ENCODE assay signal across 8 mouse cellular contexts in genomic region chr7:108944002-108944401, GRCm38 (mm10). TPM values are rescaled to one million over a fixed set of nuclear protein-coding genes. Genes with fewer than 3 reads are reported as not detected.
DNase-seq lines count a peak whose midpoint lies in the region; ATAC-seq and TF ChIP-seq lines count a peak whose summit lies in the region.
"Had no signal": no experiment of that assay in that cellular context is flagged by ENCODE, and none has a peak within 500 bp of the region (broad histone marks: within the 10 kb centered on the region; RNA-seq: fewer than 3 reads in every experiment).

No protein-coding gene starts in this region.

- peaks cover 43% of the 10 kb centered on the region for H3K36me3 ChIP-seq in thymus, adult 2 months (ENCODE audit: control insufficient read depth, insufficient read depth, low read length)
- peaks cover 59% of the 10 kb centered on the region for H3K36me3 ChIP-seq in embryonic facial prominence, embryonic 14.5 days (ENCODE audit: control insufficient read depth, insufficient read depth, low read length)
- peaks cover 35% of the 10 kb centered on the region for H3K36me3 ChIP-seq in intestine, postnatal 0 days (ENCODE audit: control insufficient read depth, insufficient read depth)

- no peaks in the 10 kb centered on the region for H3K4me1 ChIP-seq in thymus, adult 2 months (replicated peaks; ENCODE audit: control insufficient read depth, insufficient read depth, low read length)
- no peaks in the 10 kb centered on the region for H3K4me1 ChIP-seq in bone marrow, adult 2 months (ENCODE audit: control insufficient read depth, insufficient read depth, low read length)
- H3K4me1 ChIP-seq in embryonic facial prominence, embryonic 14.5 days (ENCODE audit: control insufficient read depth, insufficient read depth, low read length) = no peaks in the 10 kb centered on the region
- no peaks in the 10 kb centered on the region for H3K4me1 ChIP-seq in intestine, postnatal 0 days (replicated peaks; ENCODE audit: control insufficient read depth, insufficient read depth, low read length)
- H3K4me1 ChIP-seq: heart, embryonic 13.5 days had no signal

- no peaks in the 10 kb centered on the region for H3K9me3 ChIP-seq in embryonic facial prominence, embryonic 14.5 days (ENCODE audit: control insufficient read depth, low read length)
- no peaks in the 10 kb centered on the region for H3K9me3 ChIP-seq in intestine, postnatal 0 days (ENCODE audit: control insufficient read depth)
- H3K9me3 ChIP-seq: heart, embryonic 13.5 days had no signal

- H3K4me2 ChIP-seq in embryonic facial prominence, embryonic 14.5 days (ENCODE audit: low read depth, low read length) = no peak overlapping the region
- H3K4me2 ChIP-seq in intestine, postnatal 0 days (replicated peaks; ENCODE audit: low read depth) = no peak overlapping the region
- H3K4me2 ChIP-seq: heart, embryonic 13.5 days had no signal

- H3K27ac ChIP-seq in thymus, adult 2 months (ENCODE audit: control insufficient read depth, insufficient read depth, low read length) = no peak overlapping the region
- no peak overlapping the region for H3K27ac ChIP-seq in bone marrow, adult 2 months (ENCODE audit: control insufficient read depth, insufficient read depth, low read depth, low read length, poor library complexity)
- no peak overlapping the region for H3K27ac ChIP-seq in embryonic facial prominence, embryonic 14.5 days (replicated peaks; ENCODE audit: low read depth, low read length)
- no peak overlapping the region for H3K27ac ChIP-seq in intestine, postnatal 0 days (ENCODE audit: low read depth, low read length)
- H3K27ac ChIP-seq: heart, embryonic 13.5 days had no signal

- TF ChIP-seq CTCF in thymus, adult 2 months (IDR thresholded peaks at IDR 0.05; ENCODE audit: borderline replicate concordance, control insufficient read depth, extremely low read depth, insufficient read depth, low read length, poor library complexity) = no peak
- TF ChIP-seq CTCF in bone marrow, adult 2 months (IDR thresholded peaks at IDR 0.05; ENCODE audit: control insufficient read depth, insufficient read depth, low read length) = peak; percentile 39
- peak; percentile 79 for TF ChIP-seq CTCF in intestine, postnatal 0 days (IDR thresholded peaks at IDR 0.05; ENCODE audit: low read depth)

- 15% methylated on average over 2 of the region's 2 CpGs for WGBS in thymus, adult 2 months
- 0% methylated on average over 2 of the region's 2 CpGs for WGBS in bone marrow, adult 2 months
- WGBS in embryonic facial prominence, embryonic 14.5 days = 2% methylated on average over 2 of the region's 2 CpGs
- 0% methylated on average over 2 of the region's 2 CpGs for WGBS in intestine, postnatal 0 days

- H3K9ac ChIP-seq in embryonic facial prominence, embryonic 14.5 days (ENCODE audit: low read depth, low read length) = no peak overlapping the region
- no peak overlapping the region for H3K9ac ChIP-seq in intestine, postnatal 0 days (ENCODE audit: low read depth, low read length)
- H3K9ac ChIP-seq: heart, embryonic 13.5 days had no signal

- H3K4me3 ChIP-seq in thymus, adult 2 months (ENCODE audit: control insufficient read depth, insufficient read depth, low read length) = no peak overlapping the region
- no peak overlapping the region for H3K4me3 ChIP-seq in bone marrow, adult 2 months (replicated peaks; ENCODE audit: control insufficient read depth, low read depth, low read length)
- H3K4me3 ChIP-seq in embryonic facial prominence, embryonic 14.5 days (ENCODE audit: low read depth, low read length) = no peak overlapping the region
- no peak overlapping the region for H3K4me3 ChIP-seq in intestine, postnatal 0 days (ENCODE audit: low read depth, low read length)
- H3K4me3 ChIP-seq: heart, embryonic 13.5 days had no signal

- no peaks in the 10 kb centered on the region for H3K27me3 ChIP-seq in thymus, adult 2 months (ENCODE audit: control insufficient read depth, insufficient read depth, low read length)
- H3K27me3 ChIP-seq in embryonic facial prominence, embryonic 14.5 days (replicated peaks; ENCODE audit: control insufficient read depth, insufficient read depth, low read length) = peaks cover 2% of the 10 kb centered on the region; the same call in 1 of the 2 replicates
- H3K27me3 ChIP-seq in intestine, postnatal 0 days (replicated peaks; ENCODE audit: control insufficient read depth, insufficient read depth, low read length) = no peaks in the 10 kb centered on the region

- peak; percentile 31 for DNase-seq in thymus, adult 2 months
- no peak for DNase-seq in thymus, adult 18-20 months
- peak; percentile 28 for DNase-seq in embryonic facial prominence, embryonic 14.5 days (ENCODE audit: low spot score)
- DNase-seq in lung, postnatal 14 days = peak; percentile 26
- DNase-seq in right cerebral cortex, postnatal 4 days = peak; percentile 33

- ATAC-seq in embryonic facial prominence, embryonic 14.5 days (ENCODE audit: low read depth) = no peak
- ATAC-seq in intestine, postnatal 0 days = no peak; the same call in 1 of the 2 replicates

- no peak for TF ChIP-seq POLR2A in thymus, adult 2 months (IDR thresholded peaks at IDR 0.05; ENCODE audit: control insufficient read depth, extremely low read depth, insufficient read depth, low read length, poor library complexity)
- TF ChIP-seq POLR2A in bone marrow, adult 2 months (IDR thresholded peaks at IDR 0.05; ENCODE audit: borderline replicate concordance, control insufficient read depth, low read depth, low read length) = no peak

RNA-seq across cellular contexts. Expression of gene Tub, which starts 6.1 kb away (rescaled TPM):
- 0.54 and 0.66 TPM in 2 replicates for polyA plus RNA-seq in thymus, adult 2 months (2012; rRNA removed)
- polyA plus RNA-seq in bone marrow, adult 2 months (2011; ENCODE audit: insufficient read depth, insufficient read length, low replicate concordance, missing spikeins) = 0.32 and 0.68 TPM in 2 replicates
- 5.6 and 6.8 TPM in 2 replicates for polyA plus RNA-seq in embryonic facial prominence, embryonic 14.5 days (2014; fragmentation: Nextera tagmentation; extraction: Ambion mirVana)
- 1.1 and 1.4 TPM in 2 replicates for polyA plus RNA-seq in intestine, postnatal 0 days (2015; fragmentation: Nextera tagmentation; extraction: Ambion mirVana)

RNA-seq across cellular contexts. Expression of gene Eif3f, which starts 9.8 kb away (rescaled TPM):
- polyA plus RNA-seq in thymus, adult 2 months (2012; rRNA removed) = 161 and 309 TPM in 2 replicates
- polyA plus RNA-seq in bone marrow, adult 2 months (2011; ENCODE audit: insufficient read depth, insufficient read length, low replicate concordance, missing spikeins) = 61.3 and 83.8 TPM in 2 replicates
- 107 and 110 TPM in 2 replicates for polyA plus RNA-seq in embryonic facial prominence, embryonic 14.5 days (2014; fragmentation: Nextera tagmentation; extraction: Ambion mirVana)
- polyA plus RNA-seq in intestine, postnatal 0 days (2015; fragmentation: Nextera tagmentation; extraction: Ambion mirVana) = 57.5 and 64.5 TPM in 2 replicates

RNA-seq across cellular contexts. Expression of gene Nlrp10, which starts 14.0 kb away (rescaled TPM):
- polyA plus RNA-seq in thymus, adult 2 months (2012; rRNA removed) = 0.09 and 0.27 TPM in 2 replicates
- 0.22 TPM in 1 of 2 replicates, not detected in the other for polyA plus RNA-seq in bone marrow, adult 2 months (2011; ENCODE audit: insufficient read depth, insufficient read length, low replicate concordance, missing spikeins)
- 0.08 and 0.13 TPM in 2 replicates for polyA plus RNA-seq in embryonic facial prominence, embryonic 14.5 days (2014; fragmentation: Nextera tagmentation; extraction: Ambion mirVana)
- polyA plus RNA-seq in intestine, postnatal 0 days (2015; fragmentation: Nextera tagmentation; extraction: Ambion mirVana) = 0.04 and 0.07 TPM in 2 replicates

RNA-seq across cellular contexts. Expression of gene Olfr519, which starts 49.8 kb away (rescaled TPM):
- polyA plus RNA-seq in thymus, adult 2 months (2012; rRNA removed) = not detected in 2 replicates
- not detected in 2 replicates for polyA plus RNA-seq in bone marrow, adult 2 months (2011; ENCODE audit: insufficient read depth, insufficient read length, low replicate concordance, missing spikeins)
- not detected in 2 replicates for polyA plus RNA-seq in embryonic facial prominence, embryonic 14.5 days (2014; fragmentation: Nextera tagmentation; extraction: Ambion mirVana)
- not detected in 2 replicates for polyA plus RNA-seq in intestine, postnatal 0 days (2015; fragmentation: Nextera tagmentation; extraction: Ambion mirVana)
- polyA plus RNA-seq: heart, embryonic 13.5 days had no signal

RNA-seq across cellular contexts. Expression of gene Olfr518, which starts 59.2 kb away (rescaled TPM):
- not detected in 2 replicates for polyA plus RNA-seq in thymus, adult 2 months (2012; rRNA removed)
- not detected in 2 replicates for polyA plus RNA-seq in bone marrow, adult 2 months (2011; ENCODE audit: insufficient read depth, insufficient read length, low replicate concordance, missing spikeins)
- polyA plus RNA-seq in embryonic facial prominence, embryonic 14.5 days (2014; fragmentation: Nextera tagmentation; extraction: Ambion mirVana) = 0.07 TPM in 1 of 2 replicates, not detected in the other
- polyA plus RNA-seq in intestine, postnatal 0 days (2015; fragmentation: Nextera tagmentation; extraction: Ambion mirVana) = not detected in 2 replicates
- polyA plus RNA-seq: heart, embryonic 13.5 days had no signal

Comparison
In these comparisons a context has a peak if more than half of its experiments do, and no peak if none do; other contexts are left out.
1. DNase-seq: peak in thymus, adult 2 months (single experiment), embryonic facial prominence, embryonic 14.5 days (single experiment), lung, postnatal 14 days (single experiment) and right cerebral cortex, postnatal 4 days (single experiment); none in thymus, adult 18-20 months (0 of 2).